Mouse (Mus musculus) induced T-regulatory cell, adult 2 months (primary cell): ENCODE measurements around the gene Layn.

Experiments used
- DNase-seq: peaks from one replicate; pipeline ENCODE4 v3.0.0-alpha.2; 2012; ENCODE audit warnings: low read depth

The Layn gene

DNA sequence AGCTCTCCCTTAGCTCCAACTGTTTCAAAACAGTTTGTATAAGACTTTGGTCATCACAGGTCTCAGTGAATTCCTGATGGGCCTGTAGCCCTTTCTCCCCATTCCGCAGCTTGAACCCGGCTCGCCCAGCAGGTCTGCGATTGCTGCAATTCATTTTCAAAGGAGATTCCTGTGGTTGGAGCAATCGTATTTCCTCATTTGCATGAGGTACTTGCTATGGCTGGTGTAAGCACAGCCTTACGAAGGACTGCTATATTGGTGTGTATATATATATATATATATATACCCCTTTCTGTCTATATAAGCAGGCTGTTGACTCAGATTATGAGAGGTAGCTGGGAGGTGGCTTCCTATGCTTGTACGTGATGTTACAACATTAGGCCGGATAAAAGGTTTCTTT, 44.6 kb downstream of the Layn start:
- DNase-seq: no peak

DNA sequence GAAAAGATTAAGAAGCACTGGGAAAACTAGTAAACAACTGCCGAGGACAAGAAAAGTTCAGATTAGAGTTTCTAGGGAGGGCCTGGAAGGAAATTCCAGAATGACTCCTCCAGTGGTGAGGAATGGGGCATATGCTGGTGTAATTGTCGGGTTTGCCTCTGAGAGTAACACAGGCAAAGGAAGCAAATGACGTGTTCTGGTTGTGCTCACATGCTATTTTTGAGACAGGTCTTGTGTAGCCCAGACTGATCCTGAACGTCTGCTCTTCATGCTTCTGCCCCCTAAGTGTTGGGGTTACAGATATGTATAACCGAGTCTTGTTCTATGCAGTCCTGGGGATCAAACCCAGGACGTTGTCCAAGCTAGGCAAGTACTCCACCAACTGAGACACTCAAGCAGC, 45.3 kb downstream of the Layn start:
- no peak for DNase-seq

- no peak for DNase-seq
Measured at GRCm38 (mm10) chr9:51030147-51030546, 46.7 kb downstream of the Layn start.

- no peak for DNase-seq
Measured at GRCm38 (mm10) chr9:51026952-51027351, 49.9 kb downstream of the Layn start.

DNA sequence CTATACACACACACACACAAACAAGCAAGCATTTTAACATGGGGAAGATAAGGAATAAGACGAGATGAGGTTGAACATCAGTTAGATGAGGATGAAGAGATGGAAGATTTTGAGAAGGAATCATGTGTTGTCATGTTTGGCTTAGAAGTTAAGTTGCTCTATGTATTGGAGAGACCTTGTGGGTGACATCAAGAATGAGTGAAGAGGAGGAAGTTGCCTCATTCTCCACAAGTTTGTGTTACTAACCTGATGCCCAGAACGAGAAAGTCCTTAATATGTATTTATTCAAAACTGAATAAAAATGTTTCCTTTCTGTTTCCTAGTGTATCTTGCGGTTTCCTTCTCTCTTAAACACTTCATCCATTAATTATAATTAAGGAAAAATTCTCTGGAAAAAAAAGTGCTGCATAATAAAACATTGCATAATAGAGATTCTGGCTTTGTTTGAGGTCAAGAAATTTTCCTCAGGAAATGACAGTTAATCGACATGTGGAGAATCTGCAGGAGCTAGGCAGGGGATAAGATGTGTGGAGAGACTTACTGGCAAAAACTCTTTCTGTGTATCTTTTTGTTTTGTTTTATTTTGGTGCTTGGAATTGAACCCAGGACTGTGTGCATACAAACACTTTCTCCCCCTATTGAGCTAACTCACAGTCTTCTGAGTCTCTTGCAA, 55.6 kb downstream of the Layn start:
- DNase-seq: no peak

DNA sequence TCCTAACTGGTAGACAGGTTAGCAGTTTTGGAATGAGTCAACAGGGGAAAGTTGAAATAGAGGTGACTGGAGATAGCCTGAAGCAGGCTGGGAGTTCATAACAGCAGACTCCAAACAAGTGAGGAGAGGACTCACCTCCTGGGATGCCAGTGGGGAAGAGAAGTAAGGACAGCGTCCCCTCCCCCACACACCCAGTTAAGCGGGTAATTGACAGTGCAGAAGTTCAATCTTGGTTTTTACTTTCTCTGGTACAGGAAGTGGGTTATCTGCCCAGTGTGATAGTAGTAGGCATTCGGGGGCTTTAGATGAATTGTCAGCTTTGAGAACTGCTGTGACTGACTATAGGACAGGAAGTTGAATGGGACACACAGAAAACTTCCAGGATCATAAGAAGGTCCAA, 56.5 kb downstream of the Layn start:
- peak; percentile 60 for DNase-seq

DNA sequence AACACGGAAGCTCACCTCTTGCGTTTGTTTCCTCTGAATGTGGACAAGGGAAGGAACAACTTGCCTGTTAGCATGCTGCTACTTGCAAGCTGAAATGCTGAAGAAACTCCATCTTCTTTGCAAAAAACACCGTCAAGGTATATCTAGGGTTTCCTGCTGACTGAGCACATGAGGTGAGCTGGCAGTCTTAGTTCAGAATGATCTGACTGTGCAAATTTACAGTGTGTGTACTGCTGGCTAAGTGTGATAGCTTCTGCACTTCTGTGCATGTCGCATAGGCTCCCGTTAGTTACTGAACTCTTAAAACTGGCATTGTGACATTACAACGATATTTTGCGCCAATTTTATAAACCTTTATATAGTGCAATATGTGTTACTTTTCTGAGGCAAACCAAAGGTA, 57.2 kb downstream of the Layn start:
- peak; percentile 34 for DNase-seq

DNA sequence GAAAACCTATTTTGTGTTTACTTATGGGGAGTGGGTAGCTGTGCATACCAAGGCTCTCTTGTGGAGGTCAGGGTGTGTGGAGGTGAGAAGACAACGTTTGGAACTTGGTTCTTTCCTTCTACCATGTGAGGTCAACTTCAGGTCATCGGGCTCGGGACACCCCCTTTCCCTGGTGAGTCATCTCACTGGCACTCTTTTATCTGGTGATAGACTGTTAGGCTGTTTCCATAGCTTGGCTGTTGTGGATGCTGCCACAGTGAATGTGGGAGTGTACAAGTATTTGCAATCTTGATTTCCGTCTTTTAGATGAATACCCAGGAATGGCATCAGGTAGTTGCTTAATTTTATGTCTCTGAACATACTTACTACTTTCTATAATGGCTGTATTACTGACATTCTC, 61.2 kb downstream of the Layn start:
- DNase-seq: peak; percentile 40

DNA sequence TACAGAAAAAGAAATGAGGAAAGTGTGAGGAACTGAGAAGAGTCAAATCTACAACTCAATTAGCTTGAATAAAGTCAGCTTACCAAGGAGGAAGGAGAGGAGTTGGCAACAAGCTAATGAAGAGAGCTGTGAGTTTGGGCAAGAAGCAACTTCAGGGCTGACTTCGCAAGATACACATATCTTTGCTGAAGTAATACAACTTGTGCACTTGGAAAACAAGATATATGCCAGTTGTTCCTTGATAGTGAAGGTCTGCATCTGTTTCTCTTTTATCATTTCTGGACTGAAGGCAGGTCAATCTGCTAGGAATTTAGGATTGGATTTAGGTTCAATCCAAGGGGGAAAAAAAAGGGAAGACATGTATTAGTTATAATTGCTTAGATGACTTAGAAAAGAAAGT, 63.2 kb downstream of the Layn start:
- DNase-seq: no peak

DNA sequence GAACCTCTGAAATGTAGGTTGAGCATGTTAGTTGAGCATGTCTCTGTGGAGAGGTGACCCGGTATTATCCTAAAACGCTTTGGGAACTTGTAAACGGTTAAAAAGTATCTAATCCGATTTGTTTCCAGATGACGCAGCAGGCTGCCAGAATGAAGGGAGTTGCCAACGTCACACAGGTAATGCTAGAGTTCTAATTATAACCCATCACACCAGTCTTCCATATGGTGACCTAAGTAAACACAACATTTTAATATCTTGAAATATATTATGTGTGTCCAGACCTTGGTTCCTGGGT, 67.3 kb downstream of the Layn start:
- DNase-seq: no peak

- peak; percentile 95 for DNase-seq
Measured at GRCm38 (mm10) chr9:51008841-51009655, 67.8 kb downstream of the Layn start, which contains the start of gene Sik2. TSS of gene Sik2 (minus strand) at chr9:51009073.

GRCm38 (mm10) chr9:51008068-51008840, 68.6 kb downstream of the Layn start:
- peak; percentile 62 for DNase-seq

- peak; percentile 62 for DNase-seq
Measured at GRCm38 (mm10) chr9:51007726-51008067, 69.2 kb downstream of the Layn start.

DNA sequence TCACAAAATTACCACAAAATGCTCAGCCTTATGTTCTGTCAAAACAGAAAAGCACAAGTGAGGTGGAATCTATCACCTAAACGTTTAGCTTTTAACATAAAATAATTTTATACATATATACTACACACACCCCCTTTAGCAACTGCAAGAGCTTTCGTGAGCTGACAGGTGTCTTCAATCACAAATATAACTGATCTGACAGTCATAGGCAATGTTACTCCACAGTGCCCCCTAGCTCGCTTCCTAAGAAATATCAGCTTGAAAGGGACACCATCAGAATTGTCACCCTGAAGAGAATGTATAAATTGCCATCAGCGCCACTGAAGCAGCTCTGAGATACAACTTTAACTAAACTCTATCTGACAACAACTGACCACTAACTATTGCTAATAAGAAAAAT, 70.0 kb downstream of the Layn start:
- DNase-seq: peak; percentile 92
